Mouse (Mus musculus) gastrocnemius, postnatal 4 days (tissue): Measurements from ENCODE around the gene Pan2. TPM values are rescaled to one million over a fixed set of nuclear protein-coding genes. Genes with fewer than 3 reads are reported as not detected.

Experiments used
- DNase-seq, 2 experiments: peaks; one replicate each; pipeline ENCODE4 v3.0.0; 2021 to 2022; ENCODE audit warnings: low spot score in 2 of 2, mixed read lengths in 2 of 2
- total RNA-seq, 2 experiments: library from RNA; stranded (reverse); gene quantifications; 2 replicates each; pipeline ENCODE4 v1.2.3; 2021

Gene Pan2
- total RNA-seq, 2 experiments from 2014 or later = 17.2 to 19.5 TPM

DNA sequence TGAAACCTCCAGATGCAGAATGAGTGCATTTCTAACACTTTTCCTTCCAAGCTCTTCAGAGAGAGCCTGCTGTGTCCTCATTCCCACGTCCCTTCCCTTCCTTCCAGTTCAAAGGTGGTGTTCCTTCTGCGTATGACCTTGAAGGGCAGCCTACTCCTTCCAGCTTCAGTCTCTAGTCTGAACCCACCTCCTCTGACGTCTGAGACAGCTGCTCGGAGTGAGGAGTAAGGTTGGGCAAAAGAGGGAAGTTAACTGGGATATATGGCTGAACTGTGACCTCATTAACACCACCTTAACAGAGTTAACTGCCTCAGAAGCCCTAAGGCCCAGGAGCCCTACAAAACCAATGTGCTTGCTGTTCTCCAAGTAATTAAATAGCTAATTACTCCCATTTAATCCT is 67.5 kb downstream of the Pan2 start:
- DNase-seq = no peak

Other genes starting within 250 kb of the Pan2 start
- gene Ptges3, start 244.4 kb upstream of the Pan2 start, total RNA-seq = 100 to 1,000 TPM; 108 to 110 TPM
- gene Atp5b, start 220.1 kb upstream of the Pan2 start, total RNA-seq = 1,000 to 10,000 TPM; 3,386 to 3,414 TPM
- 10 to 100 TPM; 24.4 to 24.8 TPM for gene Baz2a, start 211.8 kb upstream of the Pan2 start, total RNA-seq
- 10 to 100 TPM; 83.8 to 85.3 TPM for gene Rbms2, start 123.0 kb upstream of the Pan2 start, total RNA-seq
- gene Gls2, start 108.9 kb upstream of the Pan2 start, total RNA-seq = 1 to 10 TPM; 1.5 to 2.1 TPM
- gene Spryd4, start 91.5 kb upstream of the Pan2 start, total RNA-seq = 10 to 100 TPM; 33.2 to 34.9 TPM
- not detected for gene Mip, start 77.5 kb upstream of the Pan2 start, total RNA-seq
- gene Timeless, start 71.3 kb upstream of the Pan2 start, total RNA-seq = 10 to 100 TPM; 12.7 to 14.7 TPM
- gene Apon, start 49.2 kb upstream of the Pan2 start, total RNA-seq = under 1 TPM; 0.32 to 0.70 TPM
- gene Apof, start 34.7 kb upstream of the Pan2 start, total RNA-seq = 1 to 10 TPM in 1 of 2 experiments, not detected in 1; 1.6 TPM
- gene Stat2, start 32.8 kb upstream of the Pan2 start, total RNA-seq = 10 to 100 TPM in 1 of 2 experiments, 1 to 10 TPM in 1; 9.3 to 10.2 TPM
- not detected for gene Il23a, start 4.6 kb upstream of the Pan2 start, total RNA-seq
- gene Cnpy2, start 19.1 kb downstream of the Pan2 start, total RNA-seq = 100 to 1,000 TPM in 1 of 2 experiments, 10 to 100 TPM in 1; 94.1 to 100 TPM
- gene Cs, start 34.4 kb downstream of the Pan2 start, total RNA-seq = 100 to 1,000 TPM; 403 to 430 TPM
- 100 to 1,000 TPM; 115 to 133 TPM for gene Coq10a, start 65.7 kb downstream of the Pan2 start, total RNA-seq
- 10 to 100 TPM; 45.3 to 48.3 TPM for gene Ankrd52, start 73.8 kb downstream of the Pan2 start, total RNA-seq
- under 1 TPM in 1 of 2 experiments, not detected in 1; 0.23 TPM for gene Slc39a5, start 97.9 kb downstream of the Pan2 start, total RNA-seq
- 10 to 100 TPM; 48.0 to 50.7 TPM for gene Nabp2, start 108.2 kb downstream of the Pan2 start, total RNA-seq
- 10 to 100 TPM; 21.9 to 24.0 TPM for gene Rnf41, start 108.3 kb downstream of the Pan2 start, total RNA-seq
- 10 to 100 TPM; 90.8 to 91.2 TPM for gene Smarcc2, start 155.9 kb downstream of the Pan2 start, total RNA-seq
- gene Myl6, start 190.8 kb downstream of the Pan2 start, total RNA-seq = 100 to 1,000 TPM; 485 to 542 TPM
- gene Myl6b, start 195.3 kb downstream of the Pan2 start, total RNA-seq = 100 to 1,000 TPM; 119 to 139 TPM
- 10 to 100 TPM; 49.6 to 50.5 TPM for gene Esyt1, start 222.5 kb downstream of the Pan2 start, total RNA-seq
- gene Zc3h10, start 244.4 kb downstream of the Pan2 start, total RNA-seq = 1 to 10 TPM; 6.7 to 9.9 TPM
- gene Rpl41, start 246.0 kb downstream of the Pan2 start, total RNA-seq = 1,000 to 10,000 TPM; 2,741 to 3,076 TPM